Mouse (Mus musculus) MEL (cell line): ENCODE measurements at regions not wholly inside any gene's neighbourhood (a gene's known extent, or its start where the extent isn't known, plus 50 kb on each side); places are given as distances from the start of the nearest gene placed in this dataset.

ENCODE experiments used
- DNase-seq: peaks from one replicate; pipeline ENCODE4 v3.0.0; 2011; ENCODE audit warnings: low read depth, low spot score
- H3K27ac ChIP-seq: 2 replicates; pipeline ENCODE4 v1.5.1; 2012; ENCODE audit warnings: low read depth, mild to moderate bottlenecking, control low read depth, low read length, moderate library complexity; ENCODE audit not compliant: control insufficient read depth
- H3K27me3 ChIP-seq, 2 experiments: fragments of 150-350 bp in 1 of 2; sonication (generic) in 1 of 2; 2 replicates each; pipeline ENCODE4 v1.6.1; 2012; ENCODE audit warnings: low read length in 2 of 2, mild to moderate bottlenecking in 2 of 2, improper control_type of control experiment in 1 of 2, moderate library complexity in 1 of 2; ENCODE audit not compliant: insufficient read depth in 2 of 2, control insufficient read depth in 1 of 2
- H3K36me3 ChIP-seq, 2 experiments: 2 replicates each; pipeline ENCODE4 v1.6.1; 2012 to 2014; ENCODE audit warnings: low read length in 2 of 2, improper control_type of control experiment in 1 of 2, inconsistent platforms in 1 of 2, mild to moderate bottlenecking in 1 of 2; ENCODE audit not compliant: insufficient read depth in 2 of 2, control insufficient read depth in 1 of 2
- H3K4me1 ChIP-seq, 2 experiments: fragments of 150-350 bp in 1 of 2; sonication (generic) in 1 of 2; 2 replicates each; pipeline ENCODE4 v1.6.1; 2012; ENCODE audit warnings: low read length in 2 of 2, improper control_type of control experiment in 1 of 2, mild to moderate bottlenecking in 1 of 2; ENCODE audit not compliant: insufficient read depth in 2 of 2, control insufficient read depth in 1 of 2
- H3K4me3 ChIP-seq, 2 experiments: fragments of 150-350 bp in 1 of 2; sonication (generic) in 1 of 2; 2 replicates each; pipeline ENCODE4 v1.5.1; 2012; ENCODE audit warnings: low read depth in 2 of 2, low read length in 2 of 2, mild to moderate bottlenecking in 2 of 2, moderate library complexity in 2 of 2, control low read depth in 1 of 2, improper control_type of control experiment in 1 of 2; ENCODE audit not compliant: control insufficient read depth in 1 of 2, insufficient read depth in 1 of 2
- H3K79me2 ChIP-seq: 2 replicates; pipeline ENCODE4 v1.6.1; 2012; ENCODE audit warnings: mild to moderate bottlenecking, low read length, moderate library complexity; ENCODE audit not compliant: control insufficient read depth, poor library complexity, insufficient read depth
- H3K9ac ChIP-seq: 2 replicates; pipeline ENCODE4 v1.6.1; 2012; ENCODE audit warnings: low read depth, mild to moderate bottlenecking, control low read depth, low read length, moderate library complexity; ENCODE audit not compliant: control insufficient read depth, poor library complexity, severe bottlenecking
- H3K9me3 ChIP-seq: fragments of 150-350 bp; sonication (generic); replicated peaks from 2 replicates; pipeline ENCODE4 v1.6.1; 2012; ENCODE audit warnings: mild to moderate bottlenecking, low read length, improper control_type of control experiment, moderate library complexity; ENCODE audit not compliant: insufficient read depth
- CHD1 ChIP-seq: IDR thresholded peaks from 2 replicates; pipeline ENCODE4 v1.6.1; 2012; ENCODE audit warnings: low read depth, mild to moderate bottlenecking, inconsistent platforms, low read length, improper control_type of control experiment
- CHD2 ChIP-seq: IDR thresholded peaks from 2 replicates; pipeline ENCODE4 v1.6.1; 2011; ENCODE audit warnings: low read length, improper control_type of control experiment
- CTCF ChIP-seq, 3 experiments: IDR thresholded peaks in 2 of 3; conservative IDR thresholded peaks in 1 of 3; 2 replicates each; pipeline ENCODE4 v1.5.1; 2011 to 2012; ENCODE audit warnings: low read length in 3 of 3, low read depth in 2 of 3, mild to moderate bottlenecking in 2 of 3, improper control_type of control experiment in 1 of 3, inconsistent platforms in 1 of 3, mixed read lengths in 1 of 3, moderate library complexity in 1 of 3; ENCODE audit not compliant: control insufficient read depth in 1 of 3, insufficient read depth in 1 of 3, poor library complexity in 1 of 3, severe bottlenecking in 1 of 3
- E2F4 ChIP-seq: IDR thresholded peaks from 2 replicates; pipeline ENCODE4 v1.6.1; 2011; ENCODE audit warnings: low read depth, low read length, improper control_type of control experiment, borderline replicate concordance
- ELF1 ChIP-seq: IDR thresholded peaks from 2 replicates; pipeline ENCODE4 v1.6.1; 2014; ENCODE audit warnings: low read depth, mild to moderate bottlenecking, inconsistent platforms, low read length, improper control_type of control experiment, moderate library complexity
- EP300 ChIP-seq, 2 experiments: IDR thresholded peaks; 2 replicates each; pipeline ENCODE4 v1.6.1; 2011; ENCODE audit warnings: improper control_type of control experiment in 2 of 2, low read length in 2 of 2, low read depth in 1 of 2, mild to moderate bottlenecking in 1 of 2
- GABPA ChIP-seq: IDR thresholded peaks from 2 replicates; pipeline ENCODE4 v1.6.1; 2012; ENCODE audit warnings: low read depth, mild to moderate bottlenecking, inconsistent platforms, low read length, improper control_type of control experiment, moderate library complexity
- GATA1 ChIP-seq: IDR thresholded peaks from 2 replicates; pipeline ENCODE4 v1.6.1; 2011; ENCODE audit warnings: low read depth, low read length, improper control_type of control experiment
- HCFC1 ChIP-seq: IDR thresholded peaks from 2 replicates; pipeline ENCODE4 v1.6.1; 2012; ENCODE audit warnings: low read depth, mild to moderate bottlenecking, inconsistent platforms, low read length, improper control_type of control experiment, moderate library complexity
- JUND ChIP-seq: IDR thresholded peaks from 2 replicates; pipeline ENCODE4 v1.6.1; 2011; ENCODE audit warnings: low read depth, mild to moderate bottlenecking, improper control_type of control experiment, low read length
- KAT2A ChIP-seq: conservative IDR thresholded peaks from 2 replicates; pipeline ENCODE4 v1.6.1; 2012; ENCODE audit warnings: low read depth, low read length, improper control_type of control experiment, inconsistent platforms
- MAX ChIP-seq: IDR thresholded peaks from 2 replicates; pipeline ENCODE4 v1.6.1; 2011; ENCODE audit warnings: low read length, improper control_type of control experiment
- MAZ ChIP-seq: IDR thresholded peaks from 2 replicates; pipeline ENCODE4 v1.6.1; 2012; ENCODE audit warnings: low read depth, mild to moderate bottlenecking, inconsistent platforms, low read length, improper control_type of control experiment
- MEF2A ChIP-seq: IDR thresholded peaks from 2 replicates; pipeline ENCODE4 v1.6.1; 2014; ENCODE audit warnings: low read depth, mild to moderate bottlenecking, inconsistent platforms, low read length, improper control_type of control experiment; ENCODE audit not compliant: poor library complexity, insufficient replicate concordance, severe bottlenecking; ENCODE audit errors: extremely low read depth
- MXI1 ChIP-seq: IDR thresholded peaks from 2 replicates; pipeline ENCODE4 v1.6.1; 2011; ENCODE audit warnings: mild to moderate bottlenecking, low read depth, low read length, improper control_type of control experiment
- NELFE ChIP-seq: IDR thresholded peaks from 2 replicates; pipeline ENCODE4 v1.6.1; 2011; ENCODE audit warnings: low read depth, low read length, improper control_type of control experiment
- NRF1 ChIP-seq: IDR thresholded peaks from 2 replicates; pipeline ENCODE4 v1.6.1; 2014; ENCODE audit warnings: low read depth, mild to moderate bottlenecking, inconsistent platforms, low read length, improper control_type of control experiment, moderate library complexity; ENCODE audit not compliant: poor library complexity, insufficient read depth, severe bottlenecking
- POLR2A ChIP-seq, 2 experiments: IDR thresholded peaks; 2 replicates each; pipeline ENCODE4 v1.6.1; 2011 to 2012; ENCODE audit warnings: low read length in 2 of 2, mild to moderate bottlenecking in 2 of 2, control low read depth in 1 of 2, improper control_type of control experiment in 1 of 2, low read depth in 1 of 2, moderate library complexity in 1 of 2; ENCODE audit not compliant: control insufficient read depth in 1 of 2, insufficient read depth in 1 of 2, poor library complexity in 1 of 2
- RCOR1 ChIP-seq: IDR thresholded peaks from 2 replicates; pipeline ENCODE4 v1.6.1; 2012; ENCODE audit warnings: low read depth, mild to moderate bottlenecking, inconsistent platforms, low read length, improper control_type of control experiment
- SIN3A ChIP-seq: IDR thresholded peaks from 2 replicates; pipeline ENCODE4 v1.6.1; 2012; ENCODE audit warnings: low read length, improper control_type of control experiment, inconsistent platforms
- SMC3 ChIP-seq: IDR thresholded peaks from 2 replicates; pipeline ENCODE4 v1.6.1; 2011; ENCODE audit warnings: low read depth, low read length, improper control_type of control experiment
- UBTF ChIP-seq: IDR thresholded peaks from 2 replicates; pipeline ENCODE4 v1.6.1; 2012; ENCODE audit warnings: low read depth, mild to moderate bottlenecking, inconsistent platforms, low read length, improper control_type of control experiment, moderate library complexity, borderline replicate concordance; ENCODE audit not compliant: insufficient read depth
- USF2 ChIP-seq, 2 experiments: IDR thresholded peaks; 2 replicates each; pipeline ENCODE4 v1.6.1; 2011 to 2012; ENCODE audit warnings: improper control_type of control experiment in 2 of 2, low read length in 2 of 2, borderline replicate concordance in 1 of 2, inconsistent platforms in 1 of 2, low read depth in 1 of 2, mild to moderate bottlenecking in 1 of 2; ENCODE audit not compliant: insufficient read depth in 1 of 2
- ZC3H11A ChIP-seq: IDR thresholded peaks from 2 replicates; pipeline ENCODE4 v1.6.1; 2012; ENCODE audit warnings: low read depth, mild to moderate bottlenecking, inconsistent platforms, low read length, improper control_type of control experiment
- ZKSCAN1 ChIP-seq: IDR thresholded peaks from 2 replicates; pipeline ENCODE4 v1.6.1; 2012; ENCODE audit warnings: low read depth, mild to moderate bottlenecking, inconsistent platforms, low read length, improper control_type of control experiment, moderate library complexity
- ZMIZ1 ChIP-seq: IDR thresholded peaks from 2 replicates; pipeline ENCODE4 v1.6.1; 2012; ENCODE audit warnings: low read depth, mild to moderate bottlenecking, inconsistent platforms, low read length, improper control_type of control experiment, moderate library complexity

DNA sequence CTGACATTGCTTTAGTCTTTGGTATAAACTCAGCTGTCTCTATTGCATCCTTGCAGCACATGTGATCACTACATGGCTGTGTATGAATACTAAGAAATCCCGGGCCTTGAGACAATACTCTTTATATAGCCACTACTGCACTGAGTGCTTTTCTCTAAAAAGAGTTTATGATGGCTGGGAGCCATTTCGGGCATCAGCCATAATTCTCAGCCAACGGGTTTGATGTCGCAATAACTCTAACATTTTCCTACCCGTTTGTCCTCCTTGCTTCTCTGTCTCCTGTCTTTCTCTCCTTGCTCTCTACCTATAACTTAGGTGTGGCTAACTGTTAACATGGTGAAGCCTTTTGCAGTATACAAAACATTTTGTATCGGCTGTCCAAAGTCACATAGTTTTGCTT is 85.5 kb upstream of the Dap start:
- Histone ChIP-seq H3K79me2 (no peaks in the 10 kb centered on the region), H3K4me3 (no peak overlapping the region), H3K4me1 (no peaks in the 10 kb centered on the region), H3K9ac (no peak overlapping the region), H3K9me3 (no peaks in the 10 kb centered on the region), H3K27ac (no peak overlapping the region), H3K27me3 (peaks cover 0 to 2% of the 10 kb centered on the region in 2 experiments; a peak in 2 of 4 replicates), H3K36me3 (no peaks in the 10 kb centered on the region)
- DNase-seq = no peak
- TF ChIP-seq MEF2A = no peak
- no peak for TF ChIP-seq JUND
- TF ChIP-seq MXI1 = no peak
- no peak for TF ChIP-seq HCFC1
- no peak for TF ChIP-seq ELF1
- no peak for TF ChIP-seq ZC3H11A
- no peak for TF ChIP-seq KAT2A
- TF ChIP-seq ZKSCAN1 = no peak
- no peak for TF ChIP-seq UBTF
- TF ChIP-seq CHD2 = no peak
- TF ChIP-seq NRF1 = no peak
- TF ChIP-seq GATA1 = no peak
- TF ChIP-seq MAZ = no peak
- TF ChIP-seq USF2 (IDR thresholded peaks at IDR 0.05; ENCODE audit: borderline replicate concordance in 1 of 2, insufficient read depth in 1 of 2, low read depth in 1 of 2, low read length in 2 of 2) = no peak
- TF ChIP-seq ZMIZ1 = no peak

DNA sequence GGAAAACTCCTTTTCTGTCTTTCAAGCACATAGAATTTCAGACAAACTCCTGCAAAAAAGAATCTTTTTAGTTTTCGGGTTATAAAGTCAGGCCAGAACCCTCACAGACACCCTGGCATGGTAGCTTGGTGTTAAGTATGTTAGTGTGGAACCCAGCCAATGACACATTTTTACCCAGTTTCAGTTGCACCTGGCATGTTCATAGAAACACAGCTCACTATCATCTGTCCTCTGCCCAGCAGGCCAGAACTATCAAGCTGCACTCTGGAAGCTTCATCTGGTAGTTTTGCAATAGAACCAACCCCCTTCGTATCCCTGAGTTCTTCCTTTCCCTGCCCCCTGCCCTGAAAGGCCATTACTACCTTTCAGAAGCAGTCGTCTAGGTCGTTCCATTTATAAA is 82.4 kb upstream of the Dap start:
- H3K4me3 ChIP-seq = no peak overlapping the region
- no peak overlapping the region for H3K27ac ChIP-seq
- no peak for DNase-seq
- TF ChIP-seq MAX = no peak
- no peak for TF ChIP-seq CTCF (IDR thresholded peaks at IDR 0.05 in 2 of 3, conservative IDR thresholded peaks at IDR 0.05 in 1 of 3; ENCODE audit: control insufficient read depth in 1 of 3, insufficient read depth in 1 of 3, low read depth in 2 of 3, low read length in 3 of 3, poor library complexity in 1 of 3, severe bottlenecking in 1 of 3)
- no peak for TF ChIP-seq CHD1
- no peak for TF ChIP-seq SIN3A
- no peak for TF ChIP-seq NELFE
- TF ChIP-seq EP300 (IDR thresholded peaks at IDR 0.05; ENCODE audit: low read depth in 1 of 2, low read length in 2 of 2) = no peak
- no peak for TF ChIP-seq USF2 (IDR thresholded peaks at IDR 0.05; ENCODE audit: borderline replicate concordance in 1 of 2, insufficient read depth in 1 of 2, low read depth in 1 of 2, low read length in 2 of 2)
- TF ChIP-seq JUND = no peak
- no peak for TF ChIP-seq RCOR1
- no peak for TF ChIP-seq POLR2A (IDR thresholded peaks at IDR 0.05; ENCODE audit: control insufficient read depth in 1 of 2, insufficient read depth in 1 of 2, low read depth in 1 of 2, low read length in 2 of 2, poor library complexity in 1 of 2)
- no peak for TF ChIP-seq SMC3
- no peak for TF ChIP-seq GABPA
- TF ChIP-seq E2F4 = no peak
- H3K79me2 ChIP-seq = no peaks in the 10 kb centered on the region
- no peaks in the 10 kb centered on the region for H3K4me1 ChIP-seq
- no peak overlapping the region for H3K9ac ChIP-seq
- no peaks in the 10 kb centered on the region for H3K9me3 ChIP-seq
- no peaks in the 10 kb centered on the region for H3K36me3 ChIP-seq
- no peaks in the 10 kb centered on the region for H3K27me3 ChIP-seq
